Mouse (Mus musculus) lung, postnatal 4 days (tissue): ENCODE measurements around the gene Abcd4.

Experiments used
- DNase-seq, 2 experiments: peaks; one replicate each; pipeline ENCODE4 v3.0.0; 2021

Gene Abcd4

GRCm38 (mm10) chr12:84616977-84617630 is at the start of gene Abcd4:
Gene Abcd4, minus strand, starts transcription at chr12:84617413.
- peak; percentile 95 to 96 for DNase-seq

GRCm38 (mm10) chr12:84653912-84654311 is 36.7 kb upstream of the Abcd4 start:
- DNase-seq = peak in 1 of 2 experiments; percentile 64

GRCm38 (mm10) chr12:84650234-84650633 is 33.0 kb upstream of the Abcd4 start:
- no peak for DNase-seq

- no peak for DNase-seq
Observed at GRCm38 (mm10) chr12:84640654-84641053, 23.4 kb upstream of the Abcd4 start, which contains the start of gene Vrtn. Gene Vrtn, plus strand, starts transcription at chr12:84641019.

- no peak for DNase-seq
Observed at GRCm38 (mm10) chr12:84640253-84640652, 23.0 kb upstream of the Abcd4 start.

- no peak for DNase-seq
Observed at GRCm38 (mm10) chr12:84631867-84632266, 14.7 kb upstream of the Abcd4 start.

GRCm38 (mm10) chr12:84625116-84625515 is 7.9 kb upstream of the Abcd4 start:
- DNase-seq = no peak

- DNase-seq = no peak
Observed at GRCm38 (mm10) chr12:84624601-84625000, 7.4 kb upstream of the Abcd4 start.

- no peak for DNase-seq
Observed at GRCm38 (mm10) chr12:84620975-84621374, 3.8 kb upstream of the Abcd4 start.

- DNase-seq = no peak
Observed at GRCm38 (mm10) chr12:84617663-84618062, 450 bp upstream of the Abcd4 start.

GRCm38 (mm10) chr12:84614524-84614923 is 2.7 kb downstream of the Abcd4 start:
- peak in 1 of 2 experiments; percentile 32 for DNase-seq

GRCm38 (mm10) chr12:84614001-84614400 is 3.2 kb downstream of the Abcd4 start:
- no peak for DNase-seq

- no peak for DNase-seq
Observed at GRCm38 (mm10) chr12:84612518-84612917, 4.7 kb downstream of the Abcd4 start.

GRCm38 (mm10) chr12:84611718-84612117 is 5.5 kb downstream of the Abcd4 start:
- DNase-seq = no peak

- DNase-seq = peak in 1 of 2 experiments; percentile 7
Observed at GRCm38 (mm10) chr12:84605860-84606259, 11.4 kb downstream of the Abcd4 start.

GRCm38 (mm10) chr12:84604001-84604400 is 13.2 kb downstream of the Abcd4 start:
- no peak for DNase-seq

- no peak for DNase-seq
Observed at GRCm38 (mm10) chr12:84598324-84598723, 18.9 kb downstream of the Abcd4 start.

- DNase-seq = peak; percentile 85 to 93
Observed at GRCm38 (mm10) chr12:84589825-84590761, 27.1 kb downstream of the Abcd4 start.

GRCm38 (mm10) chr12:84581285-84581684 is 35.9 kb downstream of the Abcd4 start:
- DNase-seq = no peak

GRCm38 (mm10) chr12:84578440-84578770 is 38.8 kb downstream of the Abcd4 start:
- no peak for DNase-seq

- no peak for DNase-seq
Observed at GRCm38 (mm10) chr12:84577768-84578439, 39.3 kb downstream of the Abcd4 start.

GRCm38 (mm10) chr12:84573094-84573493 is 44.1 kb downstream of the Abcd4 start:
- DNase-seq = no peak

GRCm38 (mm10) chr12:84572341-84572720 is 44.9 kb downstream of the Abcd4 start:
- no peak for DNase-seq
